Mouse (Mus musculus) lung, embryonic 16.5 days (tissue): ENCODE measurements around the gene Tmem51. TPM values are rescaled to one million over a fixed set of nuclear protein-coding genes. Genes with fewer than 3 reads are reported as not detected.

Source experiments
- ATAC-seq: fragments of 200-750 bp; cut with Nextera tagmentation; 2 replicates; pipeline ENCODE4 v1.8.0; 2017; ENCODE audit warnings: low read depth, mild to moderate bottlenecking, moderate library complexity
- H3K27ac ChIP-seq: fragments of 300-500 bp; sonication (generic); 2 replicates; pipeline ENCODE4 v1.5.1; 2014; ENCODE audit warnings: mild to moderate bottlenecking, control low read depth, low read length
- H3K27me3 ChIP-seq: fragments of 300-500 bp; sonication (generic); 2 replicates; pipeline ENCODE4 v1.6.1; 2014; ENCODE audit warnings: low read depth, low read length, mixed read lengths; ENCODE audit not compliant: control insufficient read depth, insufficient read depth
- H3K36me3 ChIP-seq: fragments of 300-500 bp; sonication (generic); 2 replicates; pipeline ENCODE4 v1.6.1; 2014; ENCODE audit warnings: low read length; ENCODE audit not compliant: control insufficient read depth, insufficient read depth
- H3K4me1 ChIP-seq: fragments of 300-500 bp; sonication (generic); replicated peaks from 2 replicates; pipeline ENCODE4 v1.6.1; 2014; ENCODE audit warnings: low read length, mixed read lengths; ENCODE audit not compliant: control insufficient read depth, insufficient read depth
- H3K4me2 ChIP-seq: fragments of 300-500 bp; sonication (generic); 2 replicates; pipeline ENCODE4 v1.6.1; 2014; ENCODE audit warnings: low read depth, low read length, control low read depth
- H3K4me3 ChIP-seq: fragments of 300-500 bp; sonication (generic); 2 replicates; pipeline ENCODE4 v1.5.1; 2014; ENCODE audit warnings: mild to moderate bottlenecking, low read length, control low read depth
- H3K9ac ChIP-seq: fragments of 300-500 bp; sonication (generic); 2 replicates; pipeline ENCODE4 v1.6.1; 2014; ENCODE audit warnings: low read length, control low read depth
- H3K9me3 ChIP-seq: fragments of 300-500 bp; sonication (generic); 2 replicates; pipeline ENCODE4 v1.6.1; 2016; ENCODE audit warnings: low read length; ENCODE audit not compliant: control insufficient read depth
- WGBS: fragments of 180-500 bp; shearing (Covaris S2); extraction: QIAGEN DNeasy Blood & Tissue Kit; methylation state at CpG from one replicate; pipeline ENCODE4 v1.1.7; 2014; 5-methylcytosine and 5-hydroxymethylcytosine counted together
- polyA plus RNA-seq: library from polyadenylated mRNA; unstranded; fragments of >200 nt; fragmentation: Nextera tagmentation; extraction: Ambion mirVana; gene quantifications from 2 replicates; pipeline ENCODE4 v1.2.1, GENCODE M21; 2015

Tmem51 gene
- polyA plus RNA-seq, 1 experiment from 2014 or later, result 25.7 TPM

- peak; percentile 15 for ATAC-seq
- H3K9ac ChIP-seq, result no peak overlapping the region
- peak overlapping the region; percentile 9; the same call in 1 of the 2 replicates for H3K4me2 ChIP-seq
Observed at GRCm38 (mm10) chr4:142017686-142018085, 66.4 kb downstream of the Tmem51 start.

GRCm38 (mm10) chr4:142014659-142015608 lies 69.2 kb downstream of the Tmem51 start, which contains the start of gene Fhad1:
Gene Fhad1, minus strand, starts transcription at chr4:142015082.
- H3K9ac ChIP-seq, result peak within 1 kb of the TSS; percentile 16; the same call in 1 of the 2 replicates
- H3K27ac ChIP-seq, result no peak within 1 kb of the TSS
- H3K4me1 ChIP-seq, result peaks cover 5% of the 10 kb centered on the region; the same call in 1 of the 2 replicates
- peak within 1 kb of the TSS; percentile 66 for H3K4me2 ChIP-seq
- no peaks in the 10 kb centered on the region for H3K9me3 ChIP-seq
- 2% methylated on average over 44 of the region's 46 CpGs for WGBS
- H3K27me3 ChIP-seq, result peaks cover 8% of the 10 kb centered on the region; the same call in 1 of the 2 replicates
- ATAC-seq, result peak; percentile 91
- H3K4me3 ChIP-seq, result peak within 1 kb of the TSS; percentile 42
- no peaks in the 10 kb centered on the region for H3K36me3 ChIP-seq

More at GRCm38 (mm10) chr4:142017686-142018085, 66.4 kb downstream of the Tmem51 start:
- Histone ChIP-seq H3K36me3 (no peaks in the 10 kb centered on the region), H3K4me1 (peaks cover 5% of the 10 kb centered on the region; the same call in 1 of the 2 replicates), H3K27me3 (peaks cover 8% of the 10 kb centered on the region; the same call in 1 of the 2 replicates), H3K9me3 (no peaks in the 10 kb centered on the region), H3K4me3 (no peak overlapping the region), H3K27ac (no peak overlapping the region)
- 19% methylated on average over 15 of the region's 15 CpGs for WGBS

DNA sequence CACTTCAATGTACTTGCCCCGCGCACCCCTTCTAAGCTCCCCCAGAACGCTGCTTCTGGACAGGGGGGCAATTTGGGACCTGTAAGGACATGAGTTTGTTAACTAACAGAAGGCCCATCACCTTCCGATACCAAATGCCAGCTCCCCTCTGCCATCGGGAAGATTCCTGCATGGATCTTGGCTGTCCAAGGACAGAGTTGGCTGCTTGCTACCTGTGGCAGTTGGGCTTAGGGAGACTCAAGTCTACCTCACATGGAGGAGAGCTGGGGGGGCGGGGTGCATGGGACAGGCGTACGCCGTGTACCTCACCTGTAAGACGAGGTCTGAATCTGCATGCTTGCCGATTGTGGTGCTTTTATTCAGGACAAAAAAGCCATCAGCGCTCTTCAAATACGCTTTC lies 72.9 kb downstream of the Tmem51 start:
- H3K27ac ChIP-seq, result no peak overlapping the region
- ATAC-seq, result no peak
- no peak overlapping the region for H3K4me3 ChIP-seq
- H3K36me3 ChIP-seq, result no peaks in the 10 kb centered on the region
- H3K9me3 ChIP-seq, result no peaks in the 10 kb centered on the region
- no peak overlapping the region for H3K9ac ChIP-seq
- 87% methylated on average over 13 of the region's 13 CpGs for WGBS
- H3K4me2 ChIP-seq, result no peak overlapping the region
- H3K27me3 ChIP-seq, result peaks cover 8% of the 10 kb centered on the region; the same call in 1 of the 2 replicates
- H3K4me1 ChIP-seq, result peaks cover 5% of the 10 kb centered on the region; the same call in 1 of the 2 replicates

- Histone ChIP-seq H3K4me1 (peaks cover 3% of the 10 kb centered on the region; the same call in 1 of the 2 replicates), H3K27ac (no peak overlapping the region), H3K4me2 (no peak overlapping the region), H3K9ac (no peak overlapping the region), H3K36me3 (no peaks in the 10 kb centered on the region), H3K27me3 (peaks cover 6% of the 10 kb centered on the region; the same call in 1 of the 2 replicates), H3K9me3 (no peaks in the 10 kb centered on the region), H3K4me3 (no peak overlapping the region)
- 66% methylated on average over 7 of the region's 7 CpGs for WGBS
- ATAC-seq, result no peak
Observed at GRCm38 (mm10) chr4:142010441-142010840, 73.7 kb downstream of the Tmem51 start.

GRCm38 (mm10) chr4:142008206-142008605 lies 75.9 kb downstream of the Tmem51 start:
- H3K9ac ChIP-seq, result no peak overlapping the region

GRCm38 (mm10) chr4:142000581-142000980 lies 83.5 kb downstream of the Tmem51 start:
- WGBS, result 34% methylated on average over 9 of the region's 9 CpGs
- H3K4me2 ChIP-seq, result no peak overlapping the region
- no peak overlapping the region for H3K27ac ChIP-seq
- H3K4me1 ChIP-seq, result peaks cover 8% of the 10 kb centered on the region; the same call in 1 of the 2 replicates
- H3K9me3 ChIP-seq, result no peaks in the 10 kb centered on the region
- H3K27me3 ChIP-seq, result no peaks in the 10 kb centered on the region
- no peaks in the 10 kb centered on the region for H3K36me3 ChIP-seq
- ATAC-seq, result no peak
- H3K9ac ChIP-seq, result no peak overlapping the region
- H3K4me3 ChIP-seq, result no peak overlapping the region

More at GRCm38 (mm10) chr4:142008206-142008605, 75.9 kb downstream of the Tmem51 start:
- H3K36me3 ChIP-seq, result no peaks in the 10 kb centered on the region
- 63% methylated on average over 11 of the region's 11 CpGs for WGBS
- H3K4me3 ChIP-seq, result no peak overlapping the region
- no peak for ATAC-seq
- H3K27ac ChIP-seq, result no peak overlapping the region
- no peaks in the 10 kb centered on the region for H3K27me3 ChIP-seq
- no peaks in the 10 kb centered on the region for H3K9me3 ChIP-seq
- H3K4me2 ChIP-seq, result no peak overlapping the region
- no peaks in the 10 kb centered on the region for H3K4me1 ChIP-seq

- Histone ChIP-seq H3K27ac (peak overlapping the region; percentile 77), H3K4me2 (no peak overlapping the region), H3K9me3 (no peaks in the 10 kb centered on the region), H3K4me3 (no peak overlapping the region), H3K27me3 (no peaks in the 10 kb centered on the region), H3K4me1 (peaks cover 8% of the 10 kb centered on the region; the same call in 1 of the 2 replicates), H3K9ac (no peak overlapping the region), H3K36me3 (no peaks in the 10 kb centered on the region)
- 0 out of 2 replicates have a peak, but pooled peaks have one; percentile 37 for ATAC-seq
- 39% methylated on average over 7 of the region's 7 CpGs for WGBS
Observed at GRCm38 (mm10) chr4:141999494-142000074, 84.5 kb downstream of the Tmem51 start.

GRCm38 (mm10) chr4:141998282-141998821 lies 85.8 kb downstream of the Tmem51 start:
- Histone ChIP-seq H3K4me2 (peak overlapping the region; percentile 34), H3K4me1 (peaks cover 8% of the 10 kb centered on the region; the same call in 1 of the 2 replicates), H3K9ac (no peak overlapping the region), H3K27me3 (no peaks in the 10 kb centered on the region), H3K36me3 (no peaks in the 10 kb centered on the region), H3K9me3 (no peaks in the 10 kb centered on the region), H3K27ac (no peak overlapping the region), H3K4me3 (no peak overlapping the region; the same call in 1 of the 2 replicates)
- WGBS, result 33% methylated on average over 11 of the region's 11 CpGs
- ATAC-seq, result no peak
